Mouse (Mus musculus): Measurements from ENCODE around the gene Gimap4. TPM values are rescaled to one million over a fixed set of nuclear protein-coding genes. Genes with fewer than 3 reads are reported as not detected.

Gimap4 gene
- 10 to 100 TPM; 18.9 to 19.4 TPM for total RNA-seq (2021)
- long read RNA-seq, experiment 1, transcript Gimap4-202 (3 exons, 1,804 nt), result major isoform, 8 of 10 reads
- long read RNA-seq, experiment 1, partial matches to known transcripts, result 0 of 10 reads
- long read RNA-seq, experiment 1, other reads (novel, unspliced or antisense), result 2 of 10 reads
- long read RNA-seq, experiment 2, transcript Gimap4-202 (3 exons, 1,804 nt), result major isoform, 10 of 12 reads
- long read RNA-seq, experiment 2, partial matches to known transcripts, result 1 of 12 reads
- long read RNA-seq, experiment 2, other reads (novel, unspliced or antisense), result 0 of 12 reads

DNA sequence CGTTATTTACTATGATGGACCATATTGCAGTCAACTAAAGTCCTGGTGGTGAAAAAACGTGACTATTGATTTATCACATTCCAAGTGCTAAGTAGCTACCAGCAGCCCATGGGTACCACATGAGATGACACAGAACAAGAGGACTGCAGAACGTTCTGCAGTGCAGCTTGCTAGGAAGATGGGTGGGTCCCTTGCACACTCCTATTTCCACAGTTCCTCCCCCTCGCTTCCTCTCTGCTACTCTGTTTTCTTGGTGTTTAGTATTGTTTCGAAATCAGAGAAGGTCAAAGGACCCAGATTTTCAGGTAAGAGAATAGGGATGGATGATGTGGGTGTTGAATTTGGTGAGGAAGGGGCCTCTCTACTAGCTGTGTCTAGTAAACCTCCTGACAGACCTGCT lies at the start of gene Gimap4:
Gene Gimap4 (plus strand): TSS at position 231 of the 400 bp plus-strand sequence.
- DNase-seq (ENCODE audit: low spot score in 2 of 2), result no peak

GRCm38 (mm10) chr6:48635105-48635504 lies 49.2 kb upstream of the Gimap4 start:
- no peak for DNase-seq (ENCODE audit: low spot score in 2 of 2)

- DNase-seq (ENCODE audit: low spot score in 2 of 2), result no peak
Measured at GRCm38 (mm10) chr6:48636515-48636914, 47.8 kb upstream of the Gimap4 start.

GRCm38 (mm10) chr6:48637811-48638500 lies 46.4 kb upstream of the Gimap4 start:
- no peak for DNase-seq (ENCODE audit: low spot score in 2 of 2)

DNA sequence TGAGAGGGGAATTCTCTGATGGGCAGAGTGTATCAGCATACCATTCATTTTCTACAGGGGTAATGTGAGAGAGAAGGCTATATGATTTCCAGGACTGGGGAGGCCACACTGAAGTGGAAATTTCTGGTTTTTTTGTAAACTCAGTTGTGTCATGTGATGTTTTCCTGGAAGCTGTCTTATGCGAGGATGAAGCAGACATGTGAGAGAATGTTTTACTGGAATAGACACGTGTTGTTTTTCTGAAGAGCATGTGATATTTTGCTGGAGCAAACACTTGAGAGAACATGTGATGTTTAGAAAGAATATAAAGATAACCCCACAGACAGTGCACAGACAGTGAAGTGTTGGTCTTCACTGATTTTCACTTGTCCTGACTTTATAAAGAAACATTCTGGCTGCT lies 45.8 kb upstream of the Gimap4 start:
- DNase-seq (ENCODE audit: low spot score in 2 of 2), result no peak

GRCm38 (mm10) chr6:48641391-48641790 lies 43.0 kb upstream of the Gimap4 start:
- DNase-seq (ENCODE audit: low spot score in 2 of 2), result no peak

DNA sequence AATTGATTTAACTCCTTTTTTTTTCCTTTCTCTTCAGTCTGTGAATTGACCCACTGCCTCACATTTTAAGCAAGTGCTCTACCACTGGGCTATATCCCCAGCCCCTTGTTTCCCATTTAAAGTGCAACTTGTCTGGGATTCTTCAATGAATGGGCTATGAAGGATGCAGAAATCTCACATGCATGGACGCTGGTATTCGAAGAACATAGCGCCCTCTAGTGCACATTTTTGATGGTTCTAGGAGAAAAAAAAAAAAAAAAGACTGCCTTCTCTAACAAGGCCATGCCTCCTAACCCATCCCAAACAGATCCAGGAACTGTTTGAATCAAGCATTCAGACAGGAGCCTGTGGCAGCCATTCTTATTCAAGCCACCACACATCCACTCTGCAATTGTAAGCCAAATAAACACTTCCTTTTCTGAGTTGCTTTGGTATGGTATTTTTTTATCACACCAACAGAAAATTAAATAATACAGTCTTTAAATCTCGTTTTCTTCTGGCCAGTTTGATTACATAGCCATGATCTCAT lies 41.5 kb upstream of the Gimap4 start:
- DNase-seq (ENCODE audit: low spot score in 2 of 2), result no peak

GRCm38 (mm10) chr6:48645660-48646308 lies 38.6 kb upstream of the Gimap4 start:
- DNase-seq (ENCODE audit: low spot score in 2 of 2), result peak in 1 of 2 experiments; percentile 64

- DNase-seq (ENCODE audit: low spot score in 2 of 2), result no peak
Measured at GRCm38 (mm10) chr6:48646309-48646690, 38.0 kb upstream of the Gimap4 start.

- DNase-seq (ENCODE audit: low spot score in 2 of 2), result no peak
Measured at GRCm38 (mm10) chr6:48646995-48647394, 37.4 kb upstream of the Gimap4 start, which contains the start of gene Gimap8. TSS of gene Gimap8 (plus strand) at chr6:48647234.

- DNase-seq (ENCODE audit: low spot score in 2 of 2), result no peak
Measured at GRCm38 (mm10) chr6:48647611-48648010, 36.7 kb upstream of the Gimap4 start.

- DNase-seq (ENCODE audit: low spot score in 2 of 2), result no peak
Measured at GRCm38 (mm10) chr6:48648779-48649178, 35.6 kb upstream of the Gimap4 start.

DNA sequence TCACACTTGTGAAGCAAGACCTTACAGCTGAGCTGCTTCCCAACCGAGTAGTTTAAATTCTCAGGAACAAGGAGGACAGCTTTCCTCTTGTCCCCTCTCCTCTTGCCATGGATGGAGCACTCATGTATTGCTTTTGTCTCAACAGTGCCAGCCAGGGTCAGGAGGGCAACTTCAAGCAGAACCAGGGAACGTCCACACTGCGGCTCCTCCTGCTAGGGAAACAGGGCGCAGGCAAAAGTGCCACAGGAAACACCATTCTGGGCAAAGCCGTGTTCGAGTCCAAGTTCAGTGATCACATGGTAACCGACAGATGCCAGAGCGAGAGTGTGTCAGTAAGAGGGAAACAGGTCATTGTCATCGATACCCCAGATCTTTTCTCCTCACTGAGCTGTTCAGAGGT lies 34.3 kb upstream of the Gimap4 start:
- DNase-seq (ENCODE audit: low spot score in 2 of 2), result no peak

DNA sequence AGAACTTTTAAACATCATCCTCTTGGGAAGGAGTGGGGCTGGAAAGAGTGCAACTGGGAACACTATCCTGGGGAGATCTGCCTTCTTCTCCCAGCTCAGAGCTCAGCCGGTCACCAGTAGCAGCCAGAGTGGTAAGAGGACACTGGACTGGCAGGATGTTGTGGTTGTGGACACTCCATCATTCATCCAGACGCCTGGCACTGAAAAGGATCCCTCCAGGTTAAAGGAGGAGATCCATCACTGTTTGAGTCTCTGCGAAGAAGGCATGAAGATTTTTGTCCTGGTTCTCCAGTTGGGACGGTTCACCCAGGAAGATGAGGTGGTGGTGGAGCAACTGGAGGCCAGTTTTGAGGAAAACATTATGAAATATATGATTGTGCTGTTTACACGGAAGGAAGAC lies 25.6 kb upstream of the Gimap4 start:
- DNase-seq (ENCODE audit: low spot score in 2 of 2), result no peak

GRCm38 (mm10) chr6:48664750-48665149 lies 19.6 kb upstream of the Gimap4 start:
- no peak for DNase-seq (ENCODE audit: low spot score in 2 of 2)

DNA sequence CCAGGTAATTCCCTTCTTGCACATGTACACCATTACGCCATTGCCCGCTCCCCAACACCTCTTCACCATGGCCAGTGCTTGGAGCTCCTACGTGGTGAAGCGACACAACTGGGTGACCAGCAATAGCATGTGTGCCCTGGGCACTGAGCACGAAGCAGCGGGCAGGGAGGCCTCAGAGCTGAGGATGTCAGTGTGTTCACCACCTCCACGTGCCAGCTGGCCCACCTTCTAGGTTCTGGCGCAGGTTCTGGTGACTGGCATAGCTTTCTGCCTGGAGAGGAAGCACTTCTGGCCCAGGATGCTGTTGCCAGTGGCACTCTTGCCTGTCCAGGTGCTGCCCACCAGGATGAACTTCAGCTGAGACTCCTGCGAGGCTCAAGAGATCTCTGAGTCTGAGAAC lies 18.9 kb upstream of the Gimap4 start:
- DNase-seq (ENCODE audit: low spot score in 2 of 2), result no peak

DNA sequence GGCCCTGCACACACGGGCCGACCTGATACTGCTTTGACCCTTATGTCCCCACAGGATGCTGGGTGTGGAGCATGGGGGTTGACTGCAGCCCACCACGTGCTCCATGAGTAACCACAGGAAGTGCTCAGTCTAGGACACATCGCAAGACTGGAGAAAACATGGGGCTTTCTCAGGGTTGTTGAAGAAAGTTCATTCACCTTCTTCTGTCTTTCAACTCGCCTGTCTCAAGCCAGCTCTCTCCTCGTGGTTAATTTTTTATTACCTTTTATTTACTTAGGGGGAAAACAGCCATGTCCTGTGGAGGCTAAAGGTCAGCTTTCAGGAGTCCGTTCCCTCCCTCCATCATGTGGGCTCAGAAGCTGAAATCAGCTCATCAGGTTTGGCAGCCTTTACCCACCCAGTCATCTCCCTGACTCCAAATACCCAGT lies 18.2 kb upstream of the Gimap4 start:
- no peak for DNase-seq (ENCODE audit: low spot score in 2 of 2)

DNA sequence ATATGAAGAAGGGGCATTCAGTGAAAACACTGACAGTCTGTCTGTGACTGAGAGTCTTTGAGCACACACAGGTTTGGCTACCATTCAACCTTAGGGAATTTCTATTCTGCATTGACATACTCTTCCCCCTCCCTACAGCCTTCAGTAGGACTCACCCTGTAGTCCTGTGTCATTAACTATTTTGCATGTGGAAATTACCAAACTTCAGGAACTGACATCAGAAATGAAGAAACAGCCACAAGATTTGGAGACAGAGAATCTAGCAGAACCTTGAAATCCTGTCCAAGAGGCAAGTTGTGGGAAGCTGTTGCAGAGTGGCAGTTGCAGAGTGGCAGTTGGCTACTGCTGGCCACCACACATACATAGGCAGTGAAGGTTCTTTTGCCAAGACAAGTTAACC lies 16.3 kb upstream of the Gimap4 start:
- DNase-seq (ENCODE audit: low spot score in 2 of 2), result no peak

- DNase-seq (ENCODE audit: low spot score in 2 of 2), result no peak
Measured at GRCm38 (mm10) chr6:48669446-48669969, 14.8 kb upstream of the Gimap4 start.

DNA sequence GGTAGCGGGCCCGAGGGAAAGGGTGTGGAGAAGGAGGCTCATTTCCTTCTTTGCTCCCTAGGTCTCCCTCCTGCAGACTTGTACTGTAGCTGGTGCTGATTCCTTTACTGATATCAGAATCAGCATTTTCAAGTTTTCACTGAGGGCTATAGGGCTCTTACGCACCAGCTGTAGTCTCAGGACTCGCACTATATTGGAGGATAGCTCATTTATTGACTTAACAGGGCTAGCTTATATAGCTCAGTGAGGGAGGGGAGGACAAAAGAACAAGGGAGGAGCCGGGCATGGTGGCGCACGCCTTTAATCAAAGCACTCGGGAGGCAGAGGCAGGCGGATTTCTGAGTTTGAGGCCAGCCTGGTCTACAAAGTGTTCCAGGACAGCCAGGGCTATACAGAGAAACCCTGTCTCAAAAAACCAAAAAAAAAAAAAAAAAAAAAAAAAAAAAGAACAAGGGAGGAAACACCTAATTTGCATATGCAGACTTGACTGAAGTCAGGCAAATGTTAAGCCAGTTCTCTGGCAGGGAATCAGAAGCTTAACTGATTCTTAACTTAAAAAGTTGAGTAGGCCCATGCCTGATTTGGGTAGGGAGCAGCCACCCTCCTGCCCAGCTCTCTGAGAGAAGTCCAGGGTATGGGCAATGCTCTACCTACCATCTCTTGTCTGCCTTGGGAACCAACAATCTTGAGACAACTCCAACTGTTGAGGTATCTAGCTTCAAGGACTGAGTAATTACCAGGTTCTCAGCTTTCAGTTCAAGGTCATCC lies 9.9 kb upstream of the Gimap4 start:
- no peak for DNase-seq (ENCODE audit: low spot score in 2 of 2)

GRCm38 (mm10) chr6:48675400-48675930 lies 8.9 kb upstream of the Gimap4 start:
- no peak for DNase-seq (ENCODE audit: low spot score in 2 of 2)

Measured in gastrocnemius, postnatal 4 days (tissue).